Mouse (Mus musculus) lung, adult 2 months (tissue): ENCODE measurements around the gene Aatk. TPM values are rescaled to one million over a fixed set of nuclear protein-coding genes. Genes with fewer than 3 reads are reported as not detected.

ENCODE experiments used
- DNase-seq: peaks from one replicate; pipeline ENCODE4 v3.0.0; 2022
- H3K4me1 ChIP-seq: fragments of 200-500 bp; 2 replicates; pipeline ENCODE4 v1.6.1; 2011; ENCODE audit warnings: low read length; ENCODE audit not compliant: control insufficient read depth, insufficient read depth
- H3K4me3 ChIP-seq: fragments of 200-500 bp; replicated peaks from 2 replicates; pipeline ENCODE3; 2011; ENCODE audit warnings: low read depth, mild to moderate bottlenecking, control low read depth, low read length; ENCODE audit errors: extremely low read depth
- CTCF ChIP-seq: fragments of 200-500 bp; IDR thresholded peaks from 2 replicates; pipeline ENCODE4 v1.5.1; 2011; ENCODE audit warnings: mild to moderate bottlenecking, low read length, control low read depth; ENCODE audit not compliant: insufficient read depth
- POLR2A ChIP-seq: fragments of 200-500 bp; IDR thresholded peaks from 2 replicates; pipeline ENCODE4 v1.6.1; 2011; ENCODE audit warnings: low read depth, mild to moderate bottlenecking, control low read depth, low read length, borderline replicate concordance; ENCODE audit errors: extremely low read depth
- WGBS: fragments of 180-500 bp; shearing (Covaris S2); methylation state at CpG from one replicate; pipeline ENCODE4 v1.1.7; 2018; 5-methylcytosine and 5-hydroxymethylcytosine counted together
- polyA plus RNA-seq: library from polyadenylated mRNA; depleted of rRNA; stranded (reverse); fragments of >200 nt; gene quantifications from 2 replicates; pipeline ENCODE4 v1.2.3, GENCODE M21; 2012

The Aatk gene
- polyA plus RNA-seq, 1 experiment = 38.7 TPM

- 84% methylated on average over 13 of the region's 13 CpGs for WGBS
Measured at GRCm38 (mm10) chr11:120012702-120013101, 34.3 kb downstream of the Aatk start.

GRCm38 (mm10) chr11:120011761-120012560 lies 35.0 kb downstream of the Aatk start:
- 49% methylated on average over 43 of the region's 43 CpGs for WGBS

More at GRCm38 (mm10) chr11:120012702-120013101, 34.3 kb downstream of the Aatk start:
- no peak overlapping the region for H3K4me3 ChIP-seq
- TF ChIP-seq CTCF = no peak
- TF ChIP-seq POLR2A = no peak
- H3K4me1 ChIP-seq = peaks cover 5% of the 10 kb centered on the region; the same call in 1 of the 2 replicates
- DNase-seq = no peak

GRCm38 (mm10) chr11:120011114-120011760 lies 35.7 kb downstream of the Aatk start:
- Histone ChIP-seq H3K4me3 (no peak overlapping the region), H3K4me1 (peaks cover 5% of the 10 kb centered on the region; the same call in 1 of the 2 replicates)
- TF ChIP-seq POLR2A (no peak), CTCF (no peak)
- 82% methylated on average over 11 of the region's 11 CpGs for WGBS
- DNase-seq = no peak

More at GRCm38 (mm10) chr11:120011761-120012560, 35.0 kb downstream of the Aatk start:
- Histone ChIP-seq H3K4me3 (no peak overlapping the region), H3K4me1 (peaks cover 5% of the 10 kb centered on the region; the same call in 1 of the 2 replicates)
- TF ChIP-seq POLR2A (no peak), CTCF (no peak)
- DNase-seq = no peak

GRCm38 (mm10) chr11:120009937-120010336 lies 37.0 kb downstream of the Aatk start:
- DNase-seq = no peak
- Histone ChIP-seq H3K4me3 (no peak overlapping the region), H3K4me1 (peaks cover 5% of the 10 kb centered on the region; the same call in 1 of the 2 replicates)
- WGBS = 84% methylated on average over 20 of the region's 20 CpGs
- TF ChIP-seq POLR2A (no peak), CTCF (no peak)

- 83% methylated on average over 8 of the region's 8 CpGs for WGBS
- no peak overlapping the region for H3K4me3 ChIP-seq
- peaks cover 5% of the 10 kb centered on the region; the same call in 1 of the 2 replicates for H3K4me1 ChIP-seq
- TF ChIP-seq POLR2A (no peak), CTCF (no peak)
- DNase-seq = no peak
Measured at GRCm38 (mm10) chr11:120008956-120009355, 38.0 kb downstream of the Aatk start.

- 81% methylated on average over 1 of the region's 1 CpGs for WGBS
- no peak for DNase-seq
Measured at GRCm38 (mm10) chr11:120008501-120008900, 38.5 kb downstream of the Aatk start.

GRCm38 (mm10) chr11:120007496-120008080 lies 39.4 kb downstream of the Aatk start:
- no peak for TF ChIP-seq CTCF
- no peak for TF ChIP-seq POLR2A
- H3K4me3 ChIP-seq = no peak overlapping the region
- DNase-seq = no peak
- WGBS = 56% methylated on average over 4 of the region's 4 CpGs
- no peaks in the 10 kb centered on the region for H3K4me1 ChIP-seq

More at GRCm38 (mm10) chr11:120008501-120008900, 38.5 kb downstream of the Aatk start:
- peaks cover 3% of the 10 kb centered on the region; the same call in 1 of the 2 replicates for H3K4me1 ChIP-seq
- TF ChIP-seq CTCF (no peak), POLR2A (no peak)
- no peak overlapping the region for H3K4me3 ChIP-seq

GRCm38 (mm10) chr11:120005434-120006317 lies 41.3 kb downstream of the Aatk start:
- no peak for TF ChIP-seq POLR2A
- no peak for DNase-seq
- Histone ChIP-seq H3K4me1 (no peaks in the 10 kb centered on the region), H3K4me3 (no peak overlapping the region)
- 85% methylated on average over 18 of the region's 18 CpGs for WGBS
